Mouse (Mus musculus): ENCODE results near the gene Mettl7a3.

GRCm38 (mm10) chr15:100364242-100364641 lies 29.5 kb downstream of the Mettl7a3 start, which contains the start of gene Higd1c:
- TF ChIP-seq ZNF384 (IDR thresholded peaks at IDR 0.05; ENCODE audit: low read depth, low read length) (no peak), ZC3H11A (IDR thresholded peaks at IDR 0.05; ENCODE audit: borderline replicate concordance, low read depth, low read length) (no peak), HCFC1 (IDR thresholded peaks at IDR 0.05; ENCODE audit: borderline replicate concordance, insufficient read depth, low read length) (no peak), CHD2 (IDR thresholded peaks at IDR 0.05; ENCODE audit: low read depth, low read length) (no peak)

Data from ES-E14 (cell line).